Mouse (Mus musculus): ENCODE measurements around the gene Cdc42bpg. TPM values are rescaled to one million over a fixed set of nuclear protein-coding genes. Genes with fewer than 3 reads are reported as not detected.
"Not testable (repeated sequence)": the region's sequence is repeated elsewhere in the genome, so short reads cannot be mapped to it uniquely, and the experiment has no call there.

The Cdc42bpg gene
- polyA plus RNA-seq, 1 experiment from 2014 or later: 0.12 TPM

GRCm38 (mm10) chr19:6279481-6280144 is 26.6 kb upstream of the Cdc42bpg start:
- no peaks in the 10 kb centered on the region for H3K9me3 ChIP-seq
- no peak overlapping the region; the same call in 1 of the 2 replicates for H3K27ac ChIP-seq (replicated peaks)
- H3K27me3 ChIP-seq (replicated peaks; ENCODE audit: low read depth, poor library complexity, severe bottlenecking): no peaks in the 10 kb centered on the region
- no peak for DNase-seq (ENCODE audit: low spot score)
- peaks cover 50% of the 10 kb centered on the region for H3K4me1 ChIP-seq
- peak overlapping the region; percentile 87 for H3K4me3 ChIP-seq
- 91% methylated on average over 6 of the region's 6 CpGs for WGBS
- H3K36me3 ChIP-seq (replicated peaks): peaks cover 61% of the 10 kb centered on the region

- DNase-seq (ENCODE audit: low spot score): no peak
- H3K4me3 ChIP-seq: peak overlapping the region; percentile 26; the same call in 1 of the 2 replicates
- no peaks in the 10 kb centered on the region for H3K27me3 ChIP-seq (replicated peaks; ENCODE audit: low read depth, poor library complexity, severe bottlenecking)
- H3K9me3 ChIP-seq: no peaks in the 10 kb centered on the region
- H3K4me1 ChIP-seq: peaks cover 47% of the 10 kb centered on the region
- H3K27ac ChIP-seq (replicated peaks): no peak overlapping the region
- 93% methylated on average over 7 of the region's 7 CpGs for WGBS
- H3K36me3 ChIP-seq (replicated peaks): peaks cover 71% of the 10 kb centered on the region
These were observed 25.7 kb upstream of the Cdc42bpg start for GRCm38 (mm10) chr19:6280554-6280953.

- DNase-seq (ENCODE audit: low spot score): no peak
- 87% methylated on average over 14 of the region's 14 CpGs for WGBS
- Histone ChIP-seq H3K4me3 (no peak overlapping the region), H3K4me1 (peaks cover 41% of the 10 kb centered on the region), H3K9me3 (no peaks in the 10 kb centered on the region), H3K36me3 (replicated peaks) (peaks cover 79% of the 10 kb centered on the region), H3K27me3 (replicated peaks; ENCODE audit: low read depth, poor library complexity, severe bottlenecking) (no peaks in the 10 kb centered on the region), H3K27ac (replicated peaks) (no peak overlapping the region)
These were observed 24.9 kb upstream of the Cdc42bpg start for GRCm38 (mm10) chr19:6281122-6282020.

GRCm38 (mm10) chr19:6283001-6283400 is 23.3 kb upstream of the Cdc42bpg start:
- peaks cover 95% of the 10 kb centered on the region for H3K36me3 ChIP-seq (replicated peaks)
- DNase-seq (ENCODE audit: low spot score): no peak
- WGBS: 84% methylated on average over 5 of the region's 5 CpGs
- no peaks in the 10 kb centered on the region for H3K9me3 ChIP-seq
- H3K27me3 ChIP-seq (replicated peaks; ENCODE audit: low read depth, poor library complexity, severe bottlenecking): no peaks in the 10 kb centered on the region
- no peak overlapping the region for H3K27ac ChIP-seq (replicated peaks)
- peaks cover 40% of the 10 kb centered on the region for H3K4me1 ChIP-seq
- no peak overlapping the region for H3K4me3 ChIP-seq

GRCm38 (mm10) chr19:6284502-6284901 is 21.8 kb upstream of the Cdc42bpg start:
- Histone ChIP-seq H3K4me3 (no peak overlapping the region), H3K27me3 (replicated peaks; ENCODE audit: low read depth, poor library complexity, severe bottlenecking) (no peaks in the 10 kb centered on the region), H3K27ac (replicated peaks) (0 out of 2 replicates have a peak overlapping the region, but pooled peaks have one; percentile 14), H3K9me3 (no peaks in the 10 kb centered on the region), H3K4me1 (peaks cover 31% of the 10 kb centered on the region), H3K36me3 (replicated peaks) (peaks cover 98% of the 10 kb centered on the region)
- WGBS: 92% methylated on average over 12 of the region's 12 CpGs
- no peak for DNase-seq (ENCODE audit: low spot score)

- Histone ChIP-seq H3K36me3 (replicated peaks) (peaks cover 98% of the 10 kb centered on the region), H3K4me1 (peaks cover 23% of the 10 kb centered on the region)
These were observed 21.0 kb upstream of the Cdc42bpg start for GRCm38 (mm10) chr19:6285226-6285625.

GRCm38 (mm10) chr19:6285632-6286433 is 20.4 kb upstream of the Cdc42bpg start:
- Histone ChIP-seq H3K4me3 (no peak overlapping the region), H3K27me3 (replicated peaks; ENCODE audit: low read depth, poor library complexity, severe bottlenecking) (no peaks in the 10 kb centered on the region), H3K9me3 (no peaks in the 10 kb centered on the region), H3K4me1 (peaks cover 20% of the 10 kb centered on the region), H3K36me3 (replicated peaks) (peaks cover 96% of the 10 kb centered on the region), H3K27ac (replicated peaks) (peak overlapping the region; percentile 11; the same call in 1 of the 2 replicates)
- DNase-seq (ENCODE audit: low spot score): no peak
- WGBS: 84% methylated on average over 7 of the region's 7 CpGs

More at GRCm38 (mm10) chr19:6285226-6285625, 21.0 kb upstream of the Cdc42bpg start:
- 76% methylated on average over 8 of the region's 8 CpGs for WGBS
- DNase-seq (ENCODE audit: low spot score): no peak
- Histone ChIP-seq H3K27ac (replicated peaks) (peak overlapping the region; percentile 11; the same call in 1 of the 2 replicates), H3K27me3 (replicated peaks; ENCODE audit: low read depth, poor library complexity, severe bottlenecking) (no peaks in the 10 kb centered on the region), H3K4me3 (no peak overlapping the region), H3K9me3 (no peaks in the 10 kb centered on the region)

- H3K4me1 ChIP-seq: peaks cover 27% of the 10 kb centered on the region
- H3K9me3 ChIP-seq: no peaks in the 10 kb centered on the region
- no peak for DNase-seq (ENCODE audit: low spot score)
- H3K27me3 ChIP-seq (replicated peaks; ENCODE audit: low read depth, poor library complexity, severe bottlenecking): no peaks in the 10 kb centered on the region
- H3K4me3 ChIP-seq: no peak overlapping the region
- 90% methylated on average over 19 of the region's 19 CpGs for WGBS
- H3K36me3 ChIP-seq (replicated peaks): peaks cover 96% of the 10 kb centered on the region
- no peak overlapping the region; the same call in 1 of the 2 replicates for H3K27ac ChIP-seq (replicated peaks)
These were observed 19.5 kb upstream of the Cdc42bpg start for GRCm38 (mm10) chr19:6286434-6287401.

GRCm38 (mm10) chr19:6288236-6288894 is 17.9 kb upstream of the Cdc42bpg start:
- Histone ChIP-seq H3K9me3 (no peaks in the 10 kb centered on the region), H3K27me3 (replicated peaks; ENCODE audit: low read depth, poor library complexity, severe bottlenecking) (no peaks in the 10 kb centered on the region), H3K36me3 (replicated peaks) (peaks cover 94% of the 10 kb centered on the region), H3K4me1 (peaks cover 27% of the 10 kb centered on the region), H3K4me3 (no peak overlapping the region), H3K27ac (replicated peaks) (peak overlapping the region; percentile 51)
- no peak for DNase-seq (ENCODE audit: low spot score)
- WGBS: 67% methylated on average over 13 of the region's 13 CpGs

GRCm38 (mm10) chr19:6289696-6290238 is 16.5 kb upstream of the Cdc42bpg start:
- no peaks in the 10 kb centered on the region for H3K27me3 ChIP-seq (replicated peaks; ENCODE audit: low read depth, poor library complexity, severe bottlenecking)
- H3K27ac ChIP-seq (replicated peaks): no peak overlapping the region
- H3K9me3 ChIP-seq: no peaks in the 10 kb centered on the region
- H3K4me1 ChIP-seq: peaks cover 27% of the 10 kb centered on the region
- DNase-seq (ENCODE audit: low spot score): no peak
- no peak overlapping the region for H3K4me3 ChIP-seq
- H3K36me3 ChIP-seq (replicated peaks): peaks cover 94% of the 10 kb centered on the region
- 93% methylated on average over 14 of the region's 14 CpGs for WGBS

GRCm38 (mm10) chr19:6290720-6291116 is 15.5 kb upstream of the Cdc42bpg start:
- H3K27me3 ChIP-seq (replicated peaks; ENCODE audit: low read depth, poor library complexity, severe bottlenecking); DNase-seq (ENCODE audit: low spot score); H3K9me3 ChIP-seq: not testable (repeated sequence)
- H3K36me3 ChIP-seq (replicated peaks): peaks cover 94% of the 10 kb centered on the region
- H3K27ac ChIP-seq (replicated peaks): peak overlapping the region; percentile 70; the same call in 1 of the 2 replicates
- peak overlapping the region; percentile 11; the same call in 1 of the 2 replicates for H3K4me3 ChIP-seq
- H3K4me1 ChIP-seq: peaks cover 21% of the 10 kb centered on the region
- WGBS: 93% methylated on average over 6 of the region's 6 CpGs
